Mouse (Mus musculus): ENCODE results near the gene Pcsk2.

Pcsk2 gene

DNA sequence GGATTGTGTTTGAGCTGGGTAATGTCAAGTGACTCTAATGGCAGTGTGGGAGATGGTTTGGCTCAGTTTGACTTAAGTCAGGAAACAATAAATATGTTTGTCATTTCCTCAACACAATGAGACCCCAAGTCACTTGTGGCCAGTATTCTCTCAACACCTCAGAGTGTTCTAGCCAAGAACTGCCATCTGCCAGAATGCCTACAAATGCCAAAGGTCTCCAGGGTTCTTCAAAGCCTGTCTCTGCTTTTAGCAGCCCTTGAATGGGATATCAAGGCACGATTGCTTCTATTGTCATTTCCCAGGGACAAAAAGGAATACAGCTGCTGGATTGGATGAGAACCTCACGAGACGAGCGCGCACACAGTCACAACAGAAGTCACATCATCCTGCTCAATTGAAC lies 100.0 kb downstream of the Pcsk2 start:
- peak; percentile 34 for DNase-seq

DNA sequence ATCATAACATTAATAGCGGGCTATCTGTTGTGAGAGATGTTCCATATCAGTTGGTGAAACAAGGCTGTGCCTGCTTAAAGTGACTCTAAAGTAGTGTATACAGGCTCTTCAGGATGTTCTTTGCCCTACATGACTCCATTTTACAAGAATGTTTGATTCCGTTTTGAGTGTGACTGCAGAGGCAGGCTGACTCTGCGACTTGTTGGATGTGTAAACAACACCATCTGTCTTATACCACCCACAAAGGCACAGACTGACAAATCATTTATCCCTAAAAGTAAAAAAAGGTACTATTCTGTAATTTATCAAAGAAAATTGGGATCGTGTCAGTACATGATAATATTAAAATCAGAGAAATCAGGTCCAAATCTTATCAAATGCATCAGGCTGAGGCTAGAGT lies 108.7 kb downstream of the Pcsk2 start:
- no peak for DNase-seq

GRCm38 (mm10) chr2:143656968-143657367 lies 111.0 kb downstream of the Pcsk2 start:
- no peak for DNase-seq

DNA sequence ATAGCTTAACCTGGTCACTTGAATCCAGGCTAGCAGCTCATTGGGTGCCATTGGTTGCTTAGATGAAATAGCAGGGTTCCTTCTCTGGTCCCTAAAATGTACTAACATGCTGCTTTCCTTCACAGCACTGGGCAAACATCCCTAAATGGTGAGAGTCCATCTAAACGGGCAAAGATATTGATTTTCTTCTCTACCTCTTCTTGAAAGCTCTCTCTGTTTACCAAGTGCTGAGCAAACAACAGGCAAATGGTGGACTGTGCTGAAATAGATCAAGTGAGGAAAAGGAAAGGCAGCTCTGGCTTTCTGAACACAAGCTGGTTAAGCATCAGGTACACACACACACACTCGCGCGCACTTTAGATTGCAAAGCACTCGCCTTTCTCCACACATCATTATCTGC lies 120.8 kb downstream of the Pcsk2 start:
- no peak for DNase-seq

GRCm38 (mm10) chr2:143677869-143678268 lies 131.9 kb downstream of the Pcsk2 start:
- no peak for DNase-seq

GRCm38 (mm10) chr2:143679513-143679912 lies 133.6 kb downstream of the Pcsk2 start:
- no peak for DNase-seq

DNA sequence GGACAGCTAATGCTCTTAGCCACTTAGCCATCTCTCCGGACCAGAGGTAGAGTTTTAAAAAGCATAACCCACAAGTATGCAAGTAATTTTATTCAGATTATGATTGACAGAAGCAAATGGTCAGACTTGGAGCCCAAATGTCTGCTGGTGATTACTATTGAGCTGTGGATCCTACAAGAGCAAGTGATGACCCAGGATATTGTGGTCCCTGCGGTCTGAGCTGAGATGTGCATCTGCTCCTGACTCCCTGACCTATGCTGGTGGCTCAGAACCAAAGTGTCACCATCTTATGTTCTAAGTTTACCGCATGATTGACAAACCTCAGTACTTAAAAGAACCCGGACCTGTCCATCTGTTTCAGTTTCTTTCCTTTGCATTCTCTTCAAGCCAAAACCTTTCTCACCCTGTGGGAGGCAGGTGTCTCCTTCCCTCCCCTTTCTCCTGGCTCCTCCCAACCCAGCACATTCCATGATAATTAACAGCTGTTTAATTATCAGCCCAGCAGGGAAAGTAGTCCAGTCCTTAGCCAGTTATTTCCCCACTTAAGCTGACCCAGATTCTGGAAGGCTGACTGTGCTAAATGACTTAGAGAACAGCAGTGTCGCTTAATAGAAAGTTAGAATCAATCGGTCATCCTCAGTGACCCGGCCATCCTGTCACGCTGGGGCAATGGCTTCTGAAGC lies 136.1 kb downstream of the Pcsk2 start:
- DNase-seq = peak; percentile 30

DNA sequence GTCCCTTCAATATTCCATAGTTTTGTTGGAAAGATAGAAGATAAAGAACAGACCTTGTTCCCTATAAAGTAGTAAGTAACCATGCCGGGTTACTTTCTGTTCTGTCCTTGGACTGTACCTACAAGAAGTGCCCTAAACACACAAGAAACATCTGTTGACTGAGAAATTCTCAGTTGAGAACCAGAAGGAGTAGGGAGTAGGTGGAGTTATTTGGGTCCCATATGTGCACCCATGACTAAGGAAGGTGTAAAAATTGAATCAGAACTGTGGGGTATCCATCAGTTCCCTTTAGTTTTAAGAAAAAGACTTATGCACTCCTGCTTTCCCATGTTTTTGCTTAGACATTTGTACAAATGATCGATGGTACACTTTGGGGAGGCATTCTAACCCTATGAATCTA lies 137.6 kb downstream of the Pcsk2 start:
- no peak for DNase-seq

DNA sequence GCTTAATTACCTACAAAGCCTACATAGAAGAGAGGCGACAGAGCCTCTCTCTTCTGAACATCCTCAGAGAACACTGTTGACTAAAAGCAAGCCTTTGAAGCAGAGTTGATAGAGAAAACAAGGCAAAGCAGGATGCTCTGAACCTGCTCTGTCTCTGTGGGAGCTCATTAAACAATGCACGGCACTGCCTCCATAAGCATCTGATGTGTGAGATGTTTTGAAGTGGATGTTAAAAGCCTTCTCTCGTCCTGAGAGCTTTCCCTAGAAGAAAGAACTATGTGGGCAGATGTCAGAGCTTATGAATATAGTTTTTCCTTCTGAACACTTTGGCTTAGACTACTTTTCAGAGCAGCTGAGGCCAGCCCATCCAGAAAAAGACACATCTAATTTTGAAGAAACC lies 145.3 kb downstream of the Pcsk2 start:
- DNase-seq = no peak

DNA sequence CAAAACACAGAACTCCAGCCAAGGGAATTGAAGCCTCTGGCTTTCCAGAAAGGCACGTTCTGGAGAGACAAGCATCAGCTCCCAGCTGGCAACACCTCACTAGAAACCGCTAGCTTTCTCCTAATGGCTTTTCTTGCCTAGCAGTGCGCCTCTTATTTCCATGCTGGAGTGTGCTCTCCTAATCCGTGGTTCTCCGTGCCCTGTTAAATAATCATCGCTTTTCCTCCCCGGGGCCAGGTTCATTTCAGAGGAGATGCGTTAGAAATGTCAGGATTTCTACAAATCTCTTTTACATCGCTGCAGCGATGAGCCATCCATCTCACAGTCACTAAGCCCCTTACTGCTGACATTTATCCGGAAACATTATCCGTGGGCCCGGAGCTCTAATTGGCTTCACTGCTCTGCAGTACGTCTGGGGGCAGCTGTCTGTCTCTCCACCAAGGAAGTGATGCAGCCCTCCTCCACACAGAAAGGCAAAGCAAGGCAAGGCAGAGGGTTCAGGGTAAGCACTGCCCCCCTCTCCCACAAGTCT lies 150.1 kb downstream of the Pcsk2 start:
- DNase-seq = no peak

GRCm38 (mm10) chr2:143696704-143697103 lies 150.7 kb downstream of the Pcsk2 start:
- no peak for DNase-seq

- DNase-seq = peak; percentile 75
Observed at GRCm38 (mm10) chr2:143701141-143701540, 155.2 kb downstream of the Pcsk2 start.

DNA sequence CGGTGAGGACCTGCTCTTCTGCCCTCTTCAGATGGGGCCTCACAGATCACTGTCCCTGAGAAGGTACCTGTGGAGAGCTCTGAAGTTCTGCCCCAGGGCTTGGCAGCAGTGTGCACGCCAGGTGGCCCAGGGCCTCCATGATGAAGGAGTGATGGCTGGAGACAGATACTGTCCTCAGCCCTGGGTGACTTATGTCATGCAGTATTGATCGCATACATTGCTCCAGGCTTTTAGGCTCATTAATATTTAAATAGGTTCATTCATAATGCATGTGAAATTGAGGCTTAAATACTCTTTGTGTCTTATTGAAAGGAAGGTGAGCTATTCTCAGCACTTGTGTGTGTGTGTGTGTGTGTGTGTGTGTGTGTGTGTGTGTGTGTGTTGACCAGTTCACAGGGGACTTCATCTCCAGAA lies 157.0 kb downstream of the Pcsk2 start:
- no peak for DNase-seq

GRCm38 (mm10) chr2:143708205-143708604 lies 162.2 kb downstream of the Pcsk2 start:
- no peak for DNase-seq

GRCm38 (mm10) chr2:143709249-143709648 lies 163.3 kb downstream of the Pcsk2 start:
- no peak for DNase-seq

GRCm38 (mm10) chr2:143709979-143710378 lies 164.0 kb downstream of the Pcsk2 start:
- no peak for DNase-seq

- DNase-seq = peak; percentile 48
Observed at GRCm38 (mm10) chr2:143711886-143712285, 165.9 kb downstream of the Pcsk2 start.

DNA sequence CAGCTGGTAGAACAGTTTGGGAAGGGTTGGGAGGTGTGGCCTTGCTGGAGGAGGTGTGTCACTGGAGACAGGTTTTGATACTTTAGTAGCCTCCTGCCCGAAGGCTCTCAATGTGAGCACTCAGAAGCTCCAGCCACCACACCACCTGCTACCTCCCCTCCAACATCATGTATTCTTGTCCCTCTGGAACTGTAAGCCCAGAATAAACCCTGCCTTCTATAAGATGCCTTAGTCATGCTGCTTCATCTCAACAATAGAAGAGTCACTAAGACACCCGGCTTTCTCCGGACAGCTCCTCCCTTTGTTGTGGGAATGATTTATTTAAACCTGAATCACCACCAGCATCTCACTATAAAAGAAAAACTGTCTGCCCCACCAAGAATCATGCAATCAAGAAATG lies 166.9 kb downstream of the Pcsk2 start:
- DNase-seq = no peak

DNA sequence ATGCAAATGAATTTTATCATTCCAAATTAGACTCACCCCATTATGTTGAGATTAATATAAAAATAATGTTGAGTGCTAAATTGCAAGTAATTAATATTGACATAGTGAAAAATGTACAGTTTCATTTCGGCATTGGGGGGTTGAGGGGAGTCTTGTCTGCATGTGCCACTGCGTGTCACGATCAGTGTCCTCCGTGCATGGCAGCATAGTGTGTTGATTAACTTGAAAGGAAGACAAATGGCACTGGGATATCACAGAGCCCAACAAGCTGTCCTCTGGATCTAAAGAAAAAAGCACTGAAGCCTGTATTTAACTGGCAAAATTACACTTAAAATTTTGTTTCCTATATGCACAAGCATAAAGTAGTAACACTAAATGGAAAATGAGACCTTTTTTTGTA lies 167.9 kb downstream of the Pcsk2 start:
- no peak for DNase-seq

DNA sequence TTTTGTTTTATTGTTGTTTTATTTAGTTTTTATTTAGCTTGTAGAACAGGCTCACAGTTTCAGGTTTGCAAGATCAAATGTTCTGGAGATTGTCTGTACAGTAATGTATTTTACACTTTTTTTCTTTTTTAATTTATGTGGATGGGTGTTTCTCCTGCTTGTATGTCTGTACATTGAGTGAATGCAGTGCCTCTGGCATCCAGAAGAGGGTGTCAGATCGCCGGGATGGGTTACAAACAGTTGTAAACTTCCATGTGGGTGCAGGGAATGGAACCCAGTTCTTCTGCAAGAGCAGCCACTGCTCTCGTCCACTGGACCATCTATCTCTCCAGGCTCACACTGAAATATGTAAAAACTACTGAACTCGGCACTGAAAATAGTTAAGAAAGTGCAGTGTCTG lies 169.2 kb downstream of the Pcsk2 start:
- DNase-seq = no peak

DNA sequence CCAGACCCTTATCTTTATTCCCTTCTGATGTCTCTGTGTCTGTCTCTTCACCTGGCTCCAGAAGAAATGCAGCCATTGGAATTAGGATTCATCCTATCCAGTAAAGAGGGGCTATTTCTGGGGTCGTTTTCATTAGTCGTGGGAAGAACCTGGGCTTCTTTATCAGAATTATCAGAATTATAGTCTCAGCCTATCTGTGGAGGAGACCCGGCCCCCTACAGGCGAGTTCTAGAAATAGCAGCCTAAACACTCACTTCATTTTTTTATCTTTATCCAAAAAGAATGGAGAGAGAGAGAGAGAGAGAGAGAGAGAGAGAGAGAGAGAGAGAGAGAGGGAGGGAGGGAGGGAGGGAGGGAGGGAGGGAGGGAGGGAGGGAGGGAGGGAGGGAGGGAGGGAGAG lies 177.3 kb downstream of the Pcsk2 start:
- no peak for DNase-seq

- no peak for DNase-seq
Observed at GRCm38 (mm10) chr2:143724101-143724500, 178.1 kb downstream of the Pcsk2 start.

DNA sequence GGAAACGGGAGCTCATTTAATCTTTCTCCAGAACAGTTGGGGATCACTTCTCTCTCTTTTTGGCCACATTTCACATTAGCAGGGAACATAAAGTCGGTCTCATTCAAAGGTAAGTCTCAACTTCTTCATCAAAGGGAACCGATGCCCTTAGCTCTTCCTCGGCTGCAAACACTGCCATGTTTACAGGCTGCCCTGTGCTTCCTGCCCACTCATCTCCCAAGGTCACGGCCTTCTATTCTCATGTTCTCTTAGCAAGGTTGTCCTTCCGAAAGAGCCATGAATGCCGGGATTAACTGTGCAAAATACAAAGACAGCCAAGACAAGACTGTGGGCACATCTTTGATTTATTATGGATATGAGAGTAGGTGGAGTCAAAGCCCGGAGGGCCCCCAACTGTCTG lies 178.8 kb downstream of the Pcsk2 start:
- DNase-seq = no peak

DNA sequence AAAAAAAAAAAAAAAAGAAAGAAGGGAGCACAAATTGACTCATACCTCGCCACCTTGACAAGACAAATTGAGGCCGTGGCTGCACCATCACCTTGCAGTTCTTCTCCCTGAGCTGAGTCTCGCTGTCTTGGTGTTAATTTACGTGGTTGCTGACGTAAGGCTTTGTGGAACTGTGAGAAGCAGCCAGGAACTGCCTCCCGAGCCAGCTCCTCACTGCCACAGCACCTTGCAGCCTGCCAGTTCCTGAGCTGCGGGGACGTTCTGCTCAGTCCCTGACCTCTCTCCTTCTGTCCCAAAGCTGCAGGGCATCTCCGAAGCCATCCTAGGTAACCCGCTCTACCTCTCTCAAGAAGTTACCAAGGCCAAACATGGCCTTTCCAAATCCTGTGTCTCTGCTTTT lies 186.5 kb downstream of the Pcsk2 start:
- DNase-seq = peak; percentile 69

- DNase-seq = no peak
Observed at GRCm38 (mm10) chr2:143735442-143735841, 189.5 kb downstream of the Pcsk2 start.
